Mouse (Mus musculus) stomach, postnatal 0 days (tissue): ENCODE measurements around the gene Otub2. TPM values are rescaled to one million over a fixed set of nuclear protein-coding genes. Genes with fewer than 3 reads are reported as not detected.

ENCODE experiments used
- ATAC-seq: fragments of 200-750 bp; cut with Nextera tagmentation; 2 replicates; pipeline ENCODE4 v1.8.0; 2017; ENCODE audit not compliant: low FRiP score, low TSS enrichment
- DNase-seq: peaks from one replicate; pipeline ENCODE4 v3.0.0-alpha.2; 2016; ENCODE audit warnings: low spot score
- H3K27ac ChIP-seq: fragments of 300-500 bp; sonication (generic); replicated peaks from 2 replicates; pipeline ENCODE4 v1.5.1; 2014; ENCODE audit warnings: mild to moderate bottlenecking, control low read depth
- H3K27me3 ChIP-seq: fragments of 300-500 bp; sonication (generic); 2 replicates; pipeline ENCODE4 v1.6.1; 2014; ENCODE audit warnings: low read length; ENCODE audit not compliant: control insufficient read depth, insufficient read depth
- H3K36me3 ChIP-seq: fragments of 300-500 bp; sonication (generic); 2 replicates; pipeline ENCODE4 v1.6.1; 2014; ENCODE audit warnings: low read length, mixed read lengths; ENCODE audit not compliant: control insufficient read depth, insufficient read depth
- H3K4me1 ChIP-seq: fragments of 300-500 bp; sonication (generic); replicated peaks from 2 replicates; pipeline ENCODE4 v1.6.1; 2014; ENCODE audit warnings: antibody characterized with exemption; ENCODE audit not compliant: control insufficient read depth, insufficient read depth
- H3K4me2 ChIP-seq: fragments of 300-500 bp; sonication (generic); replicated peaks from 2 replicates; pipeline ENCODE4 v1.6.1; 2014; ENCODE audit warnings: low read depth, mild to moderate bottlenecking, control low read depth, moderate library complexity
- H3K4me3 ChIP-seq: fragments of 300-500 bp; sonication (generic); 2 replicates; pipeline ENCODE4 v1.5.1; 2014; ENCODE audit warnings: low read depth, low read length, control low read depth
- H3K9ac ChIP-seq: fragments of 300-500 bp; sonication (generic); 2 replicates; pipeline ENCODE4 v1.6.1; 2014; ENCODE audit warnings: mild to moderate bottlenecking, low read length, control low read depth, mixed read lengths
- H3K9me3 ChIP-seq: fragments of 300-500 bp; sonication (generic); 2 replicates; pipeline ENCODE4 v1.6.1; 2016; ENCODE audit warnings: low read length; ENCODE audit not compliant: control insufficient read depth
- CTCF ChIP-seq: IDR thresholded peaks from 2 replicates; pipeline ENCODE4 v1.5.1; 2016; ENCODE audit warnings: antibody characterized with exemption, low read depth, mild to moderate bottlenecking, moderate library complexity
- EP300 ChIP-seq: optimal IDR thresholded peaks from 2 replicates; pipeline ENCODE3; 2016; ENCODE audit warnings: antibody characterized with exemption
- WGBS: fragments of 180-500 bp; shearing (Covaris S2); extraction: QIAGEN DNeasy Blood & Tissue Kit; methylation state at CpG from one replicate; pipeline ENCODE4 v1.1.7; 2014; 5-methylcytosine and 5-hydroxymethylcytosine counted together
- polyA plus RNA-seq: library from polyadenylated mRNA; unstranded; fragments of >200 nt; fragmentation: Nextera tagmentation; extraction: Ambion mirVana; gene quantifications from 2 replicates; pipeline ENCODE4 v1.2.1, GENCODE M21; 2015

The Otub2 gene
- polyA plus RNA-seq, 1 experiment from 2014 or later = 18.8 TPM

- WGBS = 19% methylated on average over 18 of the region's 18 CpGs
- Histone ChIP-seq H3K4me2 (peak overlapping the region; percentile 19; the same call in 1 of the 2 replicates), H3K27ac (no peak overlapping the region)
Observed at GRCm38 (mm10) chr12:103367620-103368325, 20.7 kb upstream of the Otub2 start.

GRCm38 (mm10) chr12:103368326-103368669 lies 20.2 kb upstream of the Otub2 start:
- no peak overlapping the region for H3K4me3 ChIP-seq
- no peaks in the 10 kb centered on the region for H3K9me3 ChIP-seq
- DNase-seq (no peak), ATAC-seq (peak; percentile 45; the same call in 1 of the 2 replicates)
- peak overlapping the region; percentile 19; the same call in 1 of the 2 replicates for H3K4me2 ChIP-seq
- no peak overlapping the region for H3K9ac ChIP-seq
- H3K4me1 ChIP-seq = no peaks in the 10 kb centered on the region
- no peaks in the 10 kb centered on the region for H3K36me3 ChIP-seq
- 69% methylated on average over 7 of the region's 7 CpGs for WGBS
- TF ChIP-seq EP300 = no peak
- TF ChIP-seq CTCF = no peak
- no peaks in the 10 kb centered on the region for H3K27me3 ChIP-seq
- H3K27ac ChIP-seq = no peak overlapping the region

More at GRCm38 (mm10) chr12:103367620-103368325, 20.7 kb upstream of the Otub2 start:
- no peaks in the 10 kb centered on the region for H3K36me3 ChIP-seq
- no peak overlapping the region for H3K9ac ChIP-seq
- H3K27me3 ChIP-seq = no peaks in the 10 kb centered on the region
- H3K4me3 ChIP-seq = no peak overlapping the region
- peak; percentile 88 for TF ChIP-seq CTCF
- no peak for TF ChIP-seq EP300
- DNase-seq = peak; percentile 69
- peak; percentile 65 for ATAC-seq
- no peaks in the 10 kb centered on the region for H3K4me1 ChIP-seq
- H3K9me3 ChIP-seq = no peaks in the 10 kb centered on the region

GRCm38 (mm10) chr12:103368777-103369176 lies 19.7 kb upstream of the Otub2 start:
- 44% methylated on average over 2 of the region's 2 CpGs for WGBS
- no peaks in the 10 kb centered on the region for H3K36me3 ChIP-seq
- no peaks in the 10 kb centered on the region for H3K9me3 ChIP-seq
- DNase-seq (no peak), ATAC-seq (no peak)
- no peak overlapping the region for H3K9ac ChIP-seq
- TF ChIP-seq CTCF (no peak), EP300 (no peak)
- H3K4me2 ChIP-seq = no peak overlapping the region
- H3K4me3 ChIP-seq = no peak overlapping the region
- H3K4me1 ChIP-seq = no peaks in the 10 kb centered on the region
- no peaks in the 10 kb centered on the region for H3K27me3 ChIP-seq
- no peak overlapping the region for H3K27ac ChIP-seq

- DNase-seq = no peak
- TF ChIP-seq CTCF (no peak), EP300 (peak; percentile 66)
- Histone ChIP-seq H3K36me3 (no peaks in the 10 kb centered on the region), H3K27ac (no peak overlapping the region; the same call in 1 of the 2 replicates), H3K4me3 (no peak overlapping the region), H3K27me3 (no peaks in the 10 kb centered on the region), H3K4me1 (no peaks in the 10 kb centered on the region), H3K9me3 (no peaks in the 10 kb centered on the region), H3K4me2 (no peak overlapping the region), H3K9ac (no peak overlapping the region)
- peak; percentile 33; the same call in 1 of the 2 replicates for ATAC-seq
- WGBS = 64% methylated on average over 4 of the region's 4 CpGs
Observed at GRCm38 (mm10) chr12:103370861-103371260, 17.6 kb upstream of the Otub2 start.

GRCm38 (mm10) chr12:103371711-103372110 lies 16.8 kb upstream of the Otub2 start:
- peak; percentile 50 for DNase-seq
- Histone ChIP-seq H3K4me1 (no peaks in the 10 kb centered on the region), H3K4me2 (no peak overlapping the region), H3K36me3 (no peaks in the 10 kb centered on the region), H3K4me3 (no peak overlapping the region), H3K9me3 (no peaks in the 10 kb centered on the region), H3K27me3 (no peaks in the 10 kb centered on the region), H3K9ac (no peak overlapping the region), H3K27ac (no peak overlapping the region)
- TF ChIP-seq EP300 (no peak), CTCF (peak; percentile 83)
- no peak for ATAC-seq
- 27% methylated on average over 6 of the region's 6 CpGs for WGBS

- Histone ChIP-seq H3K27me3 (no peaks in the 10 kb centered on the region), H3K9ac (no peak overlapping the region), H3K4me1 (no peaks in the 10 kb centered on the region), H3K4me2 (no peak overlapping the region), H3K4me3 (no peak overlapping the region), H3K27ac (no peak overlapping the region), H3K36me3 (no peaks in the 10 kb centered on the region), H3K9me3 (no peaks in the 10 kb centered on the region)
- no peak for DNase-seq
- ATAC-seq = no peak
- WGBS = 65% methylated on average over 8 of the region's 8 CpGs
- TF ChIP-seq CTCF (no peak), EP300 (no peak)
Observed at GRCm38 (mm10) chr12:103373530-103374236, 14.8 kb upstream of the Otub2 start.
